Mouse (Mus musculus): ENCODE results near the gene Helz2. TPM values are rescaled to one million over a fixed set of nuclear protein-coding genes. Genes with fewer than 3 reads are reported as not detected.

Helz2 gene
- polyA plus RNA-seq (2012; rRNA removed; ENCODE audit: low replicate concordance) = 30.3 and 39.9 TPM in 2 replicates

DNA sequence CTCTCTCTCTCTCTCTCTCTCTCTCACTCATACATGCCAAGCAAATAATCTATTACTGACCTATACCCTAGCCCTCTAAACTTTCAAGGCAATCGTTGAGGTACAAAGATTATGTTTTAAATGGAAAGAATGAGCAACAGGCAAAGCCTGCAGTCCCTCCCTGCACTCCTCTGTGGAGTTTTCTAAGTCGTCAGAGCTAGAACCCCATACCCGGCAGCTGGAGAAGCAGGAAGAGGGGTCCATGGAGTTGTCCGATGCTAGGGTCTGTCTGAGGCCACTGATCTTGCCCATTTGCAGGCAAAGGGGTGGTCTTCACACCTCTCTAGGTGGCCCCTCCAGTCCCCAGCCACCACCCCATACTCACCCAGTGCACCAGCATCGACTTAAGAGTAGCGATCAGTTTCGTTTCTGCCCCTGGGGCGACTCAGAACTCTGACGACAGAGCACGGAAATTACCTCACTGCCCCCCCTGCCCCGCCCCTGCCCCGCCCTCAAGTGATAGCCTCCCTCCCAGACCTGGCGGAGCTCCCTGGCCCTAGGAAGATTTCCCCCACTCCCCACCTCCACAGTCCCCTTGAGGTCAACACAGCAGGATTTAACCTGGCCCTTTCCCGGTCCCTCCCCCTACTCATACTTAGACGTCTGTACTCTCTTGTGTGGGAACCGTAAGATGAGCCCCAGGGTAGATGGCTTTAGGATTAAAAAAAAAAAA is at the start of gene Helz2:
Gene Helz2, minus strand, starts transcription at position 426 of the 712 bp plus-strand sequence.

GRCm38 (mm10) chr2:181287958-181288350 is 46.1 kb upstream of the Helz2 start, which contains the start of gene Gmeb2:
TSS of gene Gmeb2 (minus strand) at chr2:181288035.

GRCm38 (mm10) chr2:181219538-181220216 is 22.1 kb downstream of the Helz2 start, which contains the start of gene Fndc11:
TSS of gene Fndc11 (plus strand) at chr2:181220013.

DNA sequence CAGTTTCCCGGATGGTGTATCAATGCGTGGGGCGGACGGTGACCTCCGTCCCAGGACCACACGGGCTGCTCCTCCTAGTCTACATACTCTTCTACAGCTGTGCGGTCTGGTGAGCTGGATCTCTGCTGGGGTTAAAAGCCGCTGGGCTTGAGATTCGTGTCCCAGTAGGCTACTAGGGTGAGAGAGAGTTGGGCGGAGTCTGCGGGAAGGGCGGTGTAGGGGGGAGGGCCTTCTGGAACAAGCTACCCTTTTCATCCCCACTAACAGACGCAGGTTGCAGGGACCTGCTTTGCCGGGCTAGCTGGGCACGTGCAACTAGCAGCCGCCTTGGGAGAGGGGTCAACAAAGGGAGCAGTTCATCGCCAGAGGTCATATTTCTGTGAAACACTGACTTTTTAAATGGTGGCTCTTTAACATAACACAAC is 28.8 kb downstream of the Helz2 start, which contains the start of gene Srms:
Gene Srms, minus strand, starts transcription at position 165 of the 425 bp plus-strand sequence.

DNA sequence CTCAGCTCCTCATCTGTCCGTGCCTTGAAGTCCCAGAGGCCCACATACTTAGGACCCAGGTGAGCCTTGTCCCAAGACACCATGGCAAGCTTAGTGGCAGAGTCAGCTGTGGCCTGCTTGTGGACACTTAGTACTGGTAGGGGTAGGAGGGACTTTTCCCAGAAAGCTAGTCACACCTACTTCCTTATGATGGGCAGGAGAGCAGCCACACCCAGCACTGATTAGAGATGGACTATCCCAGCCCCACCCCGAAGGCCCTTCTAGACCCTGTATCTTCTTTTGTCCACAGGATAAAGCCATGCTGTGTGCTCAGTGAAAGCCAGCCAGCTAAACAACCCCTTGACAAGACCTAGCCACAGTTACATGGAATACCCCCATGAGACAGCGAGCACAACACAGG is 39.4 kb downstream of the Helz2 start, which contains the start of gene Ptk6:
Gene Ptk6, minus strand, starts transcription at position 368 of the 400 bp plus-strand sequence.

GRCm38 (mm10) chr2:181187121-181188000 is 54.5 kb downstream of the Helz2 start, which contains the start of gene Ppdpf:
TSS of gene Ppdpf (plus strand) at chr2:181187247.

Other genes with a start within 250 kb of the Helz2 start
- gene Chrna4, start 198.5 kb downstream of the Helz2 start, polyA plus RNA-seq (2012; rRNA removed; ENCODE audit: low replicate concordance) = 0.02 and 0.11 TPM in 2 replicates
- gene Kcnq2, start 106.7 kb downstream of the Helz2 start, polyA plus RNA-seq (2012; rRNA removed; ENCODE audit: low replicate concordance) = 0.38 and 0.50 TPM in 2 replicates
- gene Eef1a2, start 85.0 kb downstream of the Helz2 start, polyA plus RNA-seq (2012; rRNA removed; ENCODE audit: low replicate concordance) = 2.7 and 3.7 TPM in 2 replicates
- gene Ppdpf, start 54.8 kb downstream of the Helz2 start, polyA plus RNA-seq (2012; rRNA removed; ENCODE audit: low replicate concordance) = 266 and 328 TPM in 2 replicates
- gene Ptk6, start 39.2 kb downstream of the Helz2 start, polyA plus RNA-seq (2012; rRNA removed; ENCODE audit: low replicate concordance) = 1.1 and 6.9 TPM in 2 replicates
- gene Srms, start 28.8 kb downstream of the Helz2 start, polyA plus RNA-seq (2012; rRNA removed; ENCODE audit: low replicate concordance) = 0.57 and 0.96 TPM in 2 replicates
- 0.30 and 0.58 TPM in 2 replicates for gene Fndc11, start 22.0 kb downstream of the Helz2 start, polyA plus RNA-seq (2012; rRNA removed; ENCODE audit: low replicate concordance)
- gene Gmeb2, start 46.0 kb upstream of the Helz2 start, polyA plus RNA-seq (2012; rRNA removed; ENCODE audit: low replicate concordance) = 16.9 and 31.9 TPM in 2 replicates
- 2.8 and 2.9 TPM in 2 replicates for gene Stmn3, start 72.5 kb upstream of the Helz2 start, polyA plus RNA-seq (2012; rRNA removed; ENCODE audit: low replicate concordance)
- gene Rtel1, start 77.7 kb upstream of the Helz2 start, polyA plus RNA-seq (2012; rRNA removed; ENCODE audit: low replicate concordance) = 14.4 and 16.6 TPM in 2 replicates
- 12.9 and 14.2 TPM in 2 replicates for gene Zgpat, start 122.9 kb upstream of the Helz2 start, polyA plus RNA-seq (2012; rRNA removed; ENCODE audit: low replicate concordance)
- gene Arfrp1, start 123.4 kb upstream of the Helz2 start, polyA plus RNA-seq (2012; rRNA removed; ENCODE audit: low replicate concordance) = 14.4 and 16.3 TPM in 2 replicates
- gene Lime1, start 138.1 kb upstream of the Helz2 start, polyA plus RNA-seq (2012; rRNA removed; ENCODE audit: low replicate concordance) = 79.8 and 83.0 TPM in 2 replicates
- 0.85 and 0.96 TPM in 2 replicates for gene Zbtb46, start 217.4 kb upstream of the Helz2 start, polyA plus RNA-seq (2012; rRNA removed; ENCODE audit: low replicate concordance)

Data from duodenum, adult 2 months (tissue).